Mouse (Mus musculus) limb, embryonic 13.5 days (tissue): ENCODE measurements around the gene Lenep. TPM values are rescaled to one million over a fixed set of nuclear protein-coding genes. Genes with fewer than 3 reads are reported as not detected.

Experiments used
- ATAC-seq: fragments of 200-750 bp; cut with Nextera tagmentation; 2 replicates; pipeline ENCODE4 v1.8.0; 2017; ENCODE audit warnings: low read depth, moderate number of reproducible peaks, moderate TSS enrichment; ENCODE audit not compliant: low FRiP score
- H3K27ac ChIP-seq: fragments of 300-500 bp; sonication (generic); 2 replicates; pipeline ENCODE4 v1.5.1; 2015; ENCODE audit warnings: inconsistent platforms, mild to moderate bottlenecking, moderate library complexity
- H3K27me3 ChIP-seq: fragments of 300-500 bp; sonication (generic); 2 replicates; pipeline ENCODE4 v1.6.1; 2015; ENCODE audit warnings: mild to moderate bottlenecking, inconsistent platforms
- H3K36me3 ChIP-seq: fragments of 300-500 bp; sonication (generic); 2 replicates; pipeline ENCODE4 v1.6.1; 2015; ENCODE audit warnings: inconsistent platforms, mild to moderate bottlenecking, moderate library complexity
- H3K4me1 ChIP-seq: fragments of 300-500 bp; sonication (generic); 2 replicates; pipeline ENCODE4 v1.6.1; 2015; ENCODE audit warnings: inconsistent platforms
- H3K4me2 ChIP-seq: fragments of 300-500 bp; sonication (generic); replicated peaks from 2 replicates; pipeline ENCODE4 v1.6.1; 2015; ENCODE audit warnings: inconsistent platforms, mild to moderate bottlenecking, moderate library complexity
- H3K4me3 ChIP-seq: fragments of 300-500 bp; sonication (generic); 2 replicates; pipeline ENCODE4 v1.5.1; 2015; ENCODE audit warnings: moderate library complexity, mild to moderate bottlenecking, inconsistent platforms
- H3K9ac ChIP-seq: fragments of 300-500 bp; sonication (generic); 2 replicates; pipeline ENCODE4 v1.6.1; 2015; ENCODE audit warnings: mild to moderate bottlenecking, inconsistent platforms
- H3K9me3 ChIP-seq: fragments of 300-500 bp; sonication (generic); 2 replicates; pipeline ENCODE4 v1.6.1; 2016; ENCODE audit warnings: inconsistent platforms
- WGBS: fragments of 180-500 bp; shearing (Covaris S2); methylation state at CpG from one replicate; pipeline ENCODE4 v1.1.7; 2015; 5-methylcytosine and 5-hydroxymethylcytosine counted together
- polyA plus RNA-seq: library from polyadenylated mRNA; unstranded; fragments of >200 nt; fragmentation: Nextera tagmentation; extraction: Ambion mirVana; gene quantifications from 2 replicates; pipeline ENCODE4 v1.2.1, GENCODE M21; 2015

Gene Lenep
- polyA plus RNA-seq, 1 experiment from 2014 or later, result not detected

DNA sequence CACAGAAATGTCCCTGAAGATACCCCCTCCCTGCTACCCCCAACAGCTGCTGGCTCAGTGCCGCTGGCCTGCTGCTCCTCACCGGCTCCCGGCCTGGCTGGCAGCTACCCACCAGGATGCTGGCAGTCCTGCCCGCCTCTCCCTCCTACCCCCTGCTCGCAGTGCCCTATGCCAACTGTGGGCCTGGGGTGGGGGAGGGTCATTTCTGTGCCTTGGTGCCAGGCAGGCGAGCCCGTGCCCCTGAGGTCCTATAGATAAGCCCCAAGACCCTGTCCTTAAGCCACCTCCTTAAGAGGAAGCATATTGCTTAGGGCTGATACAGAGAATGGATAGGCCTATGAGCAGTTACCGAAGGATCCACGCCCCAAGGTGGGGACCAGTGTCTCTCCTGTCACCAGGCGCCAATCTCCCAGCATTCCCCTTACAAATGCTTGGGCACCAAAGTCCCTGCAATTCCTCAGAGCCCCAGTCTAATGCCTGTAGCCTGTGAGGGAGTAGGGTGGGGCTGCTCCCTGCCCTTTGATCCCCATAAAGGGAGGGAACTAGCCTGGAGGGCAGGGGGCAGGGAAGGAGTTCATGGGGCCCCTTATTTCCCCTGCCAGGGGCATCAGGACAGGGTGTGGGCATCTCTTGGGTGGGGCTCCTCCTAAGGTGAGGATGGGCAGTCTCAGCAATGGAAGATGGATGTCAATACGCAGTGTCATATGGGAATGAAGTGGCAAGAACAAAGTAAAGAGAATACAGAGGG, 14.3 kb downstream of the Lenep start:
- Histone ChIP-seq H3K4me1 (peaks cover 56% of the 10 kb centered on the region), H3K27me3 (peaks cover 24% of the 10 kb centered on the region), H3K9ac (no peak overlapping the region), H3K4me2 (no peak overlapping the region), H3K9me3 (no peaks in the 10 kb centered on the region), H3K4me3 (no peak overlapping the region), H3K36me3 (no peaks in the 10 kb centered on the region), H3K27ac (no peak overlapping the region)
- WGBS, result 74% methylated on average over 11 of the region's 11 CpGs
- ATAC-seq, result no peak

GRCm38 (mm10) chr3:89387632-89388031, 15.0 kb downstream of the Lenep start:
- no peak overlapping the region for H3K4me3 ChIP-seq
- WGBS, result 81% methylated on average over 11 of the region's 11 CpGs
- no peaks in the 10 kb centered on the region for H3K36me3 ChIP-seq
- peaks cover 21% of the 10 kb centered on the region for H3K27me3 ChIP-seq
- H3K4me2 ChIP-seq, result 0 out of 2 replicates have a peak overlapping the region, but pooled peaks have one; percentile 3
- H3K9me3 ChIP-seq, result no peaks in the 10 kb centered on the region
- ATAC-seq, result no peak
- H3K4me1 ChIP-seq, result peaks cover 51% of the 10 kb centered on the region
- no peak overlapping the region for H3K27ac ChIP-seq
- H3K9ac ChIP-seq, result no peak overlapping the region

DNA sequence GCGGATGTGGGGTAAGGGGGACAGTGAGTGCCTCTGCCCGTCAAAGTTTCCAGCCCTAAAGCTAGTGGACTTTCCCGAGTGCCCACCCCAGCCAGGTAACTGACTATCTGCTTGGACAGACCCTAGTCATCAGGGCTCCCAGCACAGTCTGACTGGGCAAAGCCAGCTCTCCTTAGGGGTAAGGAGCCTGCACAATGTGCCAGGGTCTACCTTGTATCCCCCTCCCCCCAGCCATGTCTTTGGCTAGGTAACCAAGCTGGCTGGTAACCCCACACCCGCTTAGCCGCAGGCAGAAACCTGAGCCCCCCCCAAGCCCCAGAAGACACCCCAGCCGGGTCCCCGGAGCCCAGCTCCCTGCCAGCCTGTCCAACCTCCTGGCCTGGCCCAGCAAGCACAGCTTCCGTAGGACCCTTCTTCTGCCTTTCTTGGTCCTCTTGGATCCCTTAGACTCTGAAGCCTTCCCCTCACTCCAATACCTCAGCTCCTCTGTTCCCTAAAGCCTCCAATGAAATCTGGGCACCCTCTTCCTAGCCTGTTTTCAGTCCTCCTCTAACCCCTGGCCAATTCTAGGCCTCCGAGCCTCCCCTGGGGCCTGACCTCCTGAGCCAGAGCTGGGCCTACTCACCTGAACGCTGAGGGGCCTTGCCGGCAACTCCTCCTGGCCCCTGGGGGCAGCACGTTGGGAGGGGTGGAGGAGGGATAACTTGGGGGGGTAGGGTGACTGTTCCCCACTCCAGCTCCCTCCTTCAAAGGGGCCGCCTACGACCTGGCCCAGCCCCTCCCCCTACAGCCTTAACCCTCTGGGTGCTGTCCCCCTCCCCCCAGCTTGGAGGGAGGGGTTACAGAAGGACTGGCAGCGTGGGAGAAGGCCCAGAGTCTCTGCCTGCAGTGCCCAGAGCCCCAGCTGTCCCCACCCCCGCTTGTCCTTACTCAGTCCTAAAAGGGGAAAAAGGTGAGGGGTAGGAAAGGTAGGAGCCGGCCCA, 15.9 kb downstream of the Lenep start:
- Histone ChIP-seq H3K27ac (no peak overlapping the region), H3K9ac (no peak overlapping the region), H3K9me3 (no peaks in the 10 kb centered on the region), H3K27me3 (peaks cover 12% of the 10 kb centered on the region), H3K4me1 (peaks cover 42% of the 10 kb centered on the region), H3K4me3 (no peak overlapping the region), H3K36me3 (no peaks in the 10 kb centered on the region), H3K4me2 (no peak overlapping the region)
- ATAC-seq, result no peak
- 47% methylated on average over 17 of the region's 17 CpGs for WGBS

GRCm38 (mm10) chr3:89385451-89385850, 17.1 kb downstream of the Lenep start:
- no peak for ATAC-seq
- WGBS, result 43% methylated on average over 11 of the region's 11 CpGs
- Histone ChIP-seq H3K4me3 (no peak overlapping the region), H3K4me2 (no peak overlapping the region), H3K27ac (no peak overlapping the region), H3K27me3 (no peaks in the 10 kb centered on the region), H3K36me3 (no peaks in the 10 kb centered on the region), H3K4me1 (peaks cover 30% of the 10 kb centered on the region), H3K9me3 (no peaks in the 10 kb centered on the region), H3K9ac (no peak overlapping the region)

- no peak overlapping the region for H3K4me2 ChIP-seq
- no peaks in the 10 kb centered on the region for H3K36me3 ChIP-seq
- H3K4me3 ChIP-seq, result no peak overlapping the region
- no peak for ATAC-seq
- H3K27me3 ChIP-seq, result no peaks in the 10 kb centered on the region
- H3K9ac ChIP-seq, result no peak overlapping the region
- no peak overlapping the region for H3K27ac ChIP-seq
- peaks cover 30% of the 10 kb centered on the region for H3K4me1 ChIP-seq
- WGBS, result 63% methylated on average over 12 of the region's 12 CpGs
- no peaks in the 10 kb centered on the region for H3K9me3 ChIP-seq
These were observed 18.1 kb downstream of the Lenep start for GRCm38 (mm10) chr3:89384331-89385076.

- H3K27ac ChIP-seq, result no peak overlapping the region
- no peak overlapping the region for H3K4me2 ChIP-seq
- H3K9me3 ChIP-seq, result no peaks in the 10 kb centered on the region
- no peaks in the 10 kb centered on the region for H3K36me3 ChIP-seq
- no peak overlapping the region for H3K9ac ChIP-seq
- H3K27me3 ChIP-seq, result no peaks in the 10 kb centered on the region
- WGBS, result 84% methylated on average over 5 of the region's 5 CpGs
- no peak for ATAC-seq
- H3K4me1 ChIP-seq, result peaks cover 35% of the 10 kb centered on the region
- no peak overlapping the region for H3K4me3 ChIP-seq
These were observed 18.8 kb downstream of the Lenep start for GRCm38 (mm10) chr3:89383651-89384255.

- ATAC-seq, result no peak
- WGBS, result 75% methylated on average over 5 of the region's 5 CpGs
- H3K27me3 ChIP-seq, result no peaks in the 10 kb centered on the region
- no peak overlapping the region for H3K27ac ChIP-seq
- no peak overlapping the region for H3K4me2 ChIP-seq
- H3K4me3 ChIP-seq, result no peak overlapping the region
- H3K9me3 ChIP-seq, result no peaks in the 10 kb centered on the region
- no peak overlapping the region for H3K9ac ChIP-seq
- H3K36me3 ChIP-seq, result no peaks in the 10 kb centered on the region
- H3K4me1 ChIP-seq, result peaks cover 36% of the 10 kb centered on the region
These were observed 19.6 kb downstream of the Lenep start for GRCm38 (mm10) chr3:89382950-89383349.

DNA sequence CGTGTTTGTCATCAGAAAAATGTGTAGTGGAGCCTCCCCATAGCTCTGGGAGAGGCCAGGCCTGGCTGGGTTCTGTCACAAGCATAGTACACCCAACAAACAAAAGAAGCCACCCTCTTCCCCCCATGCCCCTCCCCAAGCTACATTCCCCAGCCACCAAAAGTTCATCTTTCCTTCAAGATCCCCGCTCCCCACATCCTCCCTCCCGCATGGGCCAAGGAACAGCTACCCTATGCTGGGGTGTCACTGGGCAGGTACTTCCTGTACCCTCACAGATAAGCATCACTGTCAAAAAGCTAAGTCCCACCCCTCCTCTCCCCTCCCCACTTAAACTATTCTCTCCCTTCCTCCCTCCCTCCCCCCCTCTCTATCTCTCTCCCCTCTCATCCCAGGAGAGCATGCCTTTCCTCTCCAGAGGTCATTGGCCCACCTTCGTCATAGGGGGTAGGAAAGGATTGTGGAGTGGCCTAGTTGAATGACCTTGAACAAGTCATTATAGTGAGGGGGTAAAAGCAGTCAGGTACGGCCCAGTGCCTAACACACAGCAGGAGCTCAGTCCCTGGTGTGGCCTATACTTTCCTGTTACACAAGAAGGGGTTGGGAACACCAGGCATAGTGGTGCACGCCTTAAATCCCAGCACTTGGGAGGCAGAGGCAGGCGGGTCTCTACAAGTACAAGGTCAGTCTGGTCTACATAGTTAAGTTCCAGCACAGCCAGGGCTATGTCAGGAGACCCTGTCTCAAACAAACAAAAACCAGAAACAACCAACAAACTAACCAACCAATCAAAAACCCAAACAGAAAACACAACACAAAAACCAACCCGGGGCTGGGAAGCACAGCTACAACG, 20.3 kb downstream of the Lenep start:
- H3K4me3 ChIP-seq, result no peak overlapping the region
- no peak overlapping the region for H3K27ac ChIP-seq
- no peak overlapping the region for H3K4me2 ChIP-seq
- no peaks in the 10 kb centered on the region for H3K9me3 ChIP-seq
- ATAC-seq, result no peak
- peaks cover 38% of the 10 kb centered on the region for H3K4me1 ChIP-seq
- H3K36me3 ChIP-seq, result no peaks in the 10 kb centered on the region
- WGBS, result 81% methylated on average over 9 of the region's 9 CpGs
- H3K27me3 ChIP-seq, result no peaks in the 10 kb centered on the region
- no peak overlapping the region for H3K9ac ChIP-seq

DNA sequence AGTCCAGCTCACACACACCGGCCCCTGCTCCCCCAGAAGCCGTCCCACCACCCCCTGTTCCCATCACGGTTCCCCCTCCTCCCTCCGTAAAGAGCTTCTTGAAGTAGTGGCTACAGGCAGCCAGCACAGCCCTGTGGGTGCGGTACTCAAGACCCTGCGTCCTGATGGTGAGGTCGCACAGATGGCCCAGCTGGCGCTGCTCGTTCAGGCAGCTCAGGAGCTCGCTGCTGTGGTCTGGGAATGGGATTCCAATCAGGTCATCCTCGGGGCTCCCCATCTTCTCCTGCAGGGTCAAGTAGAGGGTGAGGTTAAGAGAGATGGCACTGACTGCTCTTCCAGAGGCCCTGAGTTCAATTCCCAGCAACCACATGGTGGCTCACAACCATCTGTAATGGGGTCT, 21.4 kb downstream of the Lenep start:
- 79% methylated on average over 11 of the region's 11 CpGs for WGBS
- no peak for ATAC-seq
- no peak overlapping the region for H3K9ac ChIP-seq
- no peaks in the 10 kb centered on the region for H3K27me3 ChIP-seq
- H3K4me1 ChIP-seq, result peaks cover 29% of the 10 kb centered on the region
- H3K4me2 ChIP-seq, result no peak overlapping the region
- no peak overlapping the region for H3K4me3 ChIP-seq
- H3K9me3 ChIP-seq, result no peaks in the 10 kb centered on the region
- no peaks in the 10 kb centered on the region for H3K36me3 ChIP-seq
- no peak overlapping the region for H3K27ac ChIP-seq

DNA sequence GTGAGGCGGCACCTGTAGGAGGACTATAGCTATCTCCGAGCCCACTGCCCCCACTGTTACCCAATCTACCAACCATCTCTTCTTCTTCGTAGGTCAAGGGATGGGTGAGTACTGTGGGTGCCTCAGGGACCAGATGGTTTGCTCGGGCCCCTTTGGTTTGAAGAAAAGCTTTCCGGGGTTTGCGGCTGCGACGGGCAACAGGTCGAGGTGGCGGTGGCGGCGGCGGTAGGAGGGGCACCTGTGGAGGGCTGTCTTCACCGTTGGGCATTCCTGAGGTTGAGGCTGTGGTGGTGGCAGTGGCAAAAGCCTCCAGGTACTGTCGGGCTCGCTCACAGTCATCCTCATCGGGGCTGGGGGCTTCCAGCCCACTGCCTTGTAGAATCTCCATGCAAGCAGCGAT, 21.9 kb downstream of the Lenep start:
- Histone ChIP-seq H3K27ac (no peak overlapping the region), H3K9me3 (no peaks in the 10 kb centered on the region), H3K9ac (no peak overlapping the region), H3K4me1 (peaks cover 29% of the 10 kb centered on the region), H3K27me3 (no peaks in the 10 kb centered on the region), H3K4me2 (no peak overlapping the region), H3K4me3 (no peak overlapping the region), H3K36me3 (no peaks in the 10 kb centered on the region)
- ATAC-seq, result no peak
- WGBS, result 90% methylated on average over 18 of the region's 18 CpGs

DNA sequence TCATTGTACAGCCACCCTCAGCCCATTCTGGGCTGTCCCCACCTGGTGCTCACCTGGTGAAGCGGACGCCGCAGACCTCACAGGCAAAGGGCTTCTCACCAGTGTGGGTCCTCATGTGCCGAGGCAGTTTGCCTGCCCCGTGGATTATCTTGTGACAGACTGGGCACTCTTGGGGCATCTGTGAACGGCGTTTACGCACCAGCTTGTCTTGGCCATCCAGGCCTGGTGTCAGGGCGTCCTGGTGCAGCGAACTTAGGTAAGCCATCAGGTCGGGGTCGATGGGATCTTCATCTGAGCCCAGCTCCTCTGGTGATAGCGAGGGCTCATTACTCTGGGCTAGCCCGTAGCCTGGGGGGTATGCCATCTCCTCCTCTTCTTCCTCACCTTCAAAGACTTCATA, 22.3 kb downstream of the Lenep start:
- Histone ChIP-seq H3K9ac (no peak overlapping the region), H3K9me3 (no peaks in the 10 kb centered on the region), H3K27ac (no peak overlapping the region; the same call in 1 of the 2 replicates), H3K27me3 (no peaks in the 10 kb centered on the region), H3K4me1 (peaks cover 25% of the 10 kb centered on the region), H3K4me3 (no peak overlapping the region), H3K4me2 (no peak overlapping the region), H3K36me3 (no peaks in the 10 kb centered on the region)
- no peak for ATAC-seq
- WGBS, result 92% methylated on average over 14 of the region's 14 CpGs
